Mouse (Mus musculus): ENCODE results near the gene Galnt17. TPM values are rescaled to one million over a fixed set of nuclear protein-coding genes. Genes with fewer than 3 reads are reported as not detected.

The Galnt17 gene
- 10 to 100 TPM; 12.8 to 16.4 TPM for total RNA-seq (2021)
- long read RNA-seq, experiment 1, partial matches to known transcripts: 0 of 1 reads
- long read RNA-seq, experiment 1, other reads (novel, unspliced or antisense): 0 of 1 reads
- long read RNA-seq, experiment 2, partial matches to known transcripts: 0 of 2 reads
- long read RNA-seq, experiment 2, other reads (novel, unspliced or antisense): 2 of 2 reads

GRCm38 (mm10) chr5:131308397-131308796 lies at the start of gene Galnt17:
TSS of gene Galnt17 (minus strand) at chr5:131308497.
- DNase-seq: no peak

GRCm38 (mm10) chr5:131334536-131334935 lies 26.2 kb upstream of the Galnt17 start:
- DNase-seq: no peak

GRCm38 (mm10) chr5:131321286-131321685 lies 13.0 kb upstream of the Galnt17 start:
- DNase-seq: no peak

GRCm38 (mm10) chr5:131319605-131320004 lies 11.3 kb upstream of the Galnt17 start:
- DNase-seq: no peak

DNA sequence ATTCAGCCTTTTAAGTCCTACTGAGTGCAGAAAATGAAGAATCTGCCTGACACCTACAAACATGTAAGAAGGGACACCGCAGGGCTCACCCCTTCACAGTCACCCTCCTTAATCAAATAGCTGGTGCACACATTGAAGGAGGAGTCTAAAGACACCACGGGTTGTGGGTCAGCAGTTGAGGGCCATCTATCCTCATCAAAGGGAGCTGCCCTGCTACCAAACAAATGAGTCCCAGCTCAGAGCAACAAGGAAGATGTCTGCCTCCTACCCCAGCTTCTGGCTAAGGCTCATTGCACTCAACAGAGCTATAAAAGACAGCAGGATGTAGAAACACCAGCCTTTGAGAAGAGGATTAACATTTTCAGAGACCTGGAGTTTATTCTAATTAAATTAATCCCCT lies 10.8 kb upstream of the Galnt17 start:
- DNase-seq: no peak

- no peak for DNase-seq
Measured at GRCm38 (mm10) chr5:131315016-131315415, 6.7 kb upstream of the Galnt17 start.

- peak; percentile 93 for DNase-seq
Measured at GRCm38 (mm10) chr5:131307656-131308151, 593 bp downstream of the Galnt17 start.

DNA sequence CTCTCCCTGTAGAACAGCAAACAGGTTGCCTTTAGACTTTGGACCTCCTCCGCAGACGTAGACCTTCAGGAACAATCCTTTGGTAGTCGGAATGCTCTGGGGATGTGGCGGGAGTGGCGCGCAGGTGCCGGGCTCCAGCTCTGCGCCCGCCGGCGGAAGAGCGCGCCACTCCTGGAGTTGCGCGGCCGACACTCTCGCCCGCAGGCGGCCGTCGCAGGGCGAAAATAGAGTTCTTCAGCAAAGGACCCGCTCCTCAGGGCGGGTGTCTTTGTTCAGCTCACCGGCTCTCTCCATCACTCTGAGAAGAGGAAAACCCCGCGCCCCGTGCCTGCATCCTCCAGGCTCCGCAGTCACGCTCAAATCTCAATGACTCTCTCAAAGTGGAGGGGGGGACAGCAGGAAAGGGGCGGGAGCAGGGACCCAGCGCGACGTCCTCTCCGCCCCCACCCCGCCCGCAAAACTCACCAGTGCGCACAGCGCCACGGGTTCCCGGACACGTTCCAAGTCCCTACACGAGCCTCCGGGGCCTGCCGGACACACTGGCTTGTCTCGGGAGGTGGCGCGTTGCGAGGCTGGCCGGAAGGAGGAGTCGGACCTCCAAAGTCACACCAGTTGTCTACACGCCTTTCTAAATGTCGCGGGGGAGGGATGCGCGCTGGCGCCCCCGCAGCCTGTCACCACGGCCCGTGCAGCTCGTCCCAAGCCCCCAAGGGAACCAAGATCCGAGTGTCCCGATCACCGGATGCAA lies 1.2 kb downstream of the Galnt17 start:
- peak; percentile 65 for DNase-seq

GRCm38 (mm10) chr5:131306321-131306907 lies 1.9 kb downstream of the Galnt17 start:
- peak; percentile 53 for DNase-seq

GRCm38 (mm10) chr5:131305223-131305622 lies 3.1 kb downstream of the Galnt17 start:
- DNase-seq: no peak

DNA sequence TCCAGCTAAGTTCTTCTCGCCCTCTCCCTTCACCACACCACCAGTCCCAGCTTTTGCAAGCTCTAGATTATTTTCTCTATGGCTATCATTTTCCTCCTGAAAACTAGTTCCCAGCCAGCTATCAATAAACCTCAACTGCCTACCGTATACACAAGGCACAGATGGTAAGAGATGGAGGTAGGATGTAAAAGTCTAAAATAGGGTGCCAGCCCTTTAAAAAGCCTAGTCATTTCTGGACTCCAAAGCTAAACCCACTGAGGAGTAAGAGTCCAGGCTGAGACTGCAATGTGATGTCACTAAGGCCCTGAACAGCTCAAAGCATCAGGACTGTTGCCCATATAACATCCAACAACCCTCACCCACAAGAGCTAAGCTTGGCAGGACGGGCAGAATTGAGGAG lies 6.8 kb downstream of the Galnt17 start:
- no peak for DNase-seq

DNA sequence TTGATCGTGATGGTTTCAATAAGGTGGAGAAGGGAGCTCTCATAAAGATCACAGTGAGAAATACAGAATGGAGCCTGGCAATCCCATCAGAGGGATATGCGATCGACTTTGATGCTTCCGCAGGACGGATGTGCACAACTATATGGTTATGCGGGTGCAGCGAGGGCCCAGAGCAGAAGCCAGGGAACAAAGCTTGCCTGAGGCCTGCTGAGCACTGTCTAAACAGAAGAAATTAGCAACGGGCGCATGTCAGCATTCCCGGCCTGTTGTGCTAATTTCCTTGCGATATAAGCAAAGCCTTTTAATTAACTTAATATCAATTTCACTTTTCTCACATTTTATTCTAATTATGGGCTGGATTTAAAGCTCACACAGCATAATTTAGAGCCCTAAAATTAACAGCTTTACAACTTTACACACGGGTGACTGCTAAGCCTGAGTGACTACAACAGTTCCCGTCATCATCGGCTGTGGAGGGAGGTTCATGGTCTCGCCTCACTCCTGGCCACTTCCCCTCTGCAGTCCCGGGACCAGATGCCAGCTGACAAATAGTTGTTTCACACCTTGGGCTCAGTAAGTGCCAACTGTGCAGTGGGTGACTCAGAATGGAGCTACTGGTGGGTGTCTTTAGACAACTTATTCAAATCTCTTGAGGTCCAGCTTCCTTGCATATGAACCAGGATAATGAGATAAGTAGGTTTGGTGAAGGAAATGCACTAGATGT lies 14.4 kb downstream of the Galnt17 start:
- DNase-seq: no peak

DNA sequence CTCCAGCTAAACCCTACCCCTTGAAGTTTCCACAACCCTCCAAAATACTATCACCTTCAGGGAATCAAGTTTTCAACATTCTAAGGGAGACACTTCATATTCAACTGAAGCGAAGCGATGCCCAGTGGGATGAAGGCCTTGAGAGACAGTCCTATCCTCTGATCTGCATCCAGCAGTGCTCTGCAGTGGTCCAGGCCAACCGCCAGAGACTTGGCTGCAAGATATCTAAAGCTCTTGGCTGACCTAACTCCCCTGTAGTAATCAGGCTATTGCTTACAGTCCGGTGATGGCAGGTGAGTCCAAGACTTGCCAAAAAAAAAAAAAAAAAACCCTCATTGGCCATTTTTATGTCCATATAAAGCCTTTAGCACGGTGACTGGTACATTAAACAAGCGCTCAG lies 21.2 kb downstream of the Galnt17 start:
- no peak for DNase-seq

DNA sequence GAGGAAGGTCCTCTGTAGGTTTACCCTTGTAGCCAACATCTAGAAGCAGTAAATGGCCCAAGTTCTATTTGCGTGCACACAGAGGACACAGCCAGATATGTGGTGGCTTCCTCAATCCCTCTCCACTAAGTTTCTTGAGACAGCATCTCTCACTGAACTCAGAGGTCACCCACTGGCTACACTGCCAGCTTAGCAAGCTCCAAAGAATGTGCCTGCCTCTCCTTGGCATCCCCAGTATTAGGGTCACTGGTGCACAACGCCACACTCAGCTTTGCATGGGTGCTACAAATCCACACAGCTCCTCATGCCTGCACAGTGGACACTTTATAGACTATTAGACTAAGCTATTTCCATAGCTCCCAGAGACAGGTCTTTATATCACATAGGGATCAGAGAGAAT lies 21.6 kb downstream of the Galnt17 start:
- no peak for DNase-seq

GRCm38 (mm10) chr5:131280349-131280748 lies 27.9 kb downstream of the Galnt17 start:
- DNase-seq: no peak

DNA sequence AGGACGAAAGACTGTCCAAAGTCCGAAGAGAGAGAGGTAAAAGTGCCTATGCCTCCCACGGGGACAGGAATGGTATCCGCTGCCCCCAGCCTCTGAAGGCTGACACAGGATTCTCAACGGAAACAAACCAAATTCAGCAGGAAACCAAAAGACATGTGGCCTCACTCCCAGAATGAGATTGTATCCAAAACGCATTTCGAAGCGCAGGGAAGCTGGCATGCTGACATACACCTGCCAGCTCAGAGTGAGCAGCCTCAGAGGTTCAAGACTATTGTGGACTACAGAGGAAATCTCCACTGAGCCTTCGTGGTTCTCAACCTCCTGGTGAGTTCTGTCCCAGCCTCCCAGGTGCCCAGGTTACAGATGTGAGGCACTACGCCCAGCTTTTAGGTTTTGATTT lies 29.0 kb downstream of the Galnt17 start:
- no peak for DNase-seq

GRCm38 (mm10) chr5:131277227-131277626 lies 31.1 kb downstream of the Galnt17 start:
- peak; percentile 48 for DNase-seq

DNA sequence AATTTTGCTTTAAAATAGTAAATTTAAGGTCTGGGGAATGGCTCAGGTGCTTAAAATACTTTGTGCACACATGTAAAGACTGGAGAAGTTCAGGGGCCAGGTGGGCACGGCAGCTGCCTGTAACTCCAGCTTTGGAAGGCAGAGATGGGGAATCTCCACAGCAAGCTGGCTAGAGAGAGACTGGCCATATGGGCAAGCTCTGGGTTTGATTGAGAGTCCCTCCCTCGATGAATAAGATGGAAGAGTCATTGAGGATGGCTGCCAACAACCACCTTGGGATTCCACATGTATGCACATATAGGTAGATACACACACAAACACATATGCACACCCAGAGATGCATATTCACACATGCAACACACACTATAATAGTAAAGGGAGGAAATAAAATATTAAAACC lies 42.0 kb downstream of the Galnt17 start:
- no peak for DNase-seq

GRCm38 (mm10) chr5:131264145-131264544 lies 44.2 kb downstream of the Galnt17 start:
- DNase-seq: no peak

DNA sequence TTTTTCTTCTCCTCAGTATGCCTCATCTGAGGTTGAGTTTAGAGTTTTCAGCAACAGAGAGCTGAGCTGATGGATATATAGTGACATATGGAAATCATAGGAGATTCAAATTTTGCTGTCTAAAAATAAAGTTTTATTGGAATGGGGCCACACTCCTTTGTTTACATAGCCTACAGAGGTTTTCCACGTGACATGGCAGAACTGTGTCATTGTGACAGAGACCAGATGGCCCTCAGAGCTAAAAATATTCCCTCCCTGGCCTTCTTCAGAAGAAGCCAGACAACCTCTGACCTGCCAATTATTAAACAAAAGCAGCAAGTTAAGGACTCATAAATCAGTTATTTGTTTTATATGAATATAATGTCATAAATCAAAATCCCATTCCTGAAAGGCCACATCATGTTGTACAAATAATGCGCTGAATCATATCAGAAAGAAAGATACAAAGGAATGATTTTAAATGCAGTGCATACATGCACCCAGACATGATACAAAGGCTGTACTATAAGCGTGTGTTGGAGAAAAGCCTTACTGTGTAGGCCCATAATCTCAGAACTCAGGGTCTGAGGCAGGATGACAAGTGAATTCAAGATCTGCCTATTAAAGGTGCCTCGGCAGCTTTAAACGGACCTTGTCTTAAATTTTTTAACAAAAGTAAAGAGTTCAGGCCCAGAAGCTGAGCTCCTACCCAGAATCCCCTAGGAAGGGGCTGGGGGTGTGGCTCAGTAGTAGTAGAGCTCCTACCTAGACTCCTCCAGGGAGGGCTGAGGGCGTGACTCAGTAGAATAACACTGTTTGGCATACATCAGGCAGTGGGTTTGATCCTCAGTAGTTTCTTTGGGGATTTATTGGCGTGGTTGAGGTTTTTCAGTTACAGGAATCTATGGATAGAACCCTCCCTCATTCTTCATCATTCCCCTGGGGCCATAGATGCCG lies 57.3 kb downstream of the Galnt17 start:
- no peak for DNase-seq

DNA sequence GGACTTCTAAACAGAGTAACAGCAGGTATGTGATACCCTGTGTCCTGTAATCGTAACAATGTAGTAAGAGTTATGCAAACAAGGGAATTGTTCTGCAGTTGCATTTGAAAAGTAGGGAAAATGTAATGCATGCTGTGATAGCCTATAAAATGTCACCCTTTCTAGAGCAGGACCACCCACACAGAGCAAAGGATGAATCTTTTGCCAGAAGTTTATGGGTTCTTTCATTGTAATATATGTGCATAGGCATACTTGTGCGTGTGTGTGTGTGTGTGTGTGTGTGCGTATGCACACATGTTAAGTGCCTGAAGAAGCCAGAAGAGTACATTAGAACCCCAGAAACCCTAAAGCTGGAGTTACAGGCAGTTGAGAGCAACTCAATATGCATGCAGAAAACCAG lies 59.9 kb downstream of the Galnt17 start:
- DNase-seq: no peak

DNA sequence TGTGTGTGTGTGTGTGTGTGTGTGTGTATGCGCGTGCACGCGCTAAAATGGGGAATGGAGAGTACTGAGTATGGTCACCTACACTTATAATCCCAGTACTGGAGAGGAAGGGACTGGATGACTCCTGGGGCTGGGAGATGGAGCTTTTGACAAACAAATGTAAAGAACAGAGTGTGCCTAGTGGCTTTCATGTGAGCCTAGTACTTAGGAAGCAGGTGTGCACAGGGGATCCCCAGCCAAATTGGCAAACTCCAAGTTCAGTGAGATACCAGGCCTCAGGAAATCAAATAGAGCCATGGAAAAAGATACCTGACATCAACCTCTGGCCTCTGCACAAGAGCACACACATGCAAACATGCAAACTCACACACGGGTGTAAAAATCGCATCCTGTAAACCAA lies 61.7 kb downstream of the Galnt17 start:
- DNase-seq: no peak

Data from gastrocnemius, postnatal 10 days (tissue).